Mouse (Mus musculus) ES-Bruce4 (cell line): ENCODE data around the gene Akap10. TPM values are rescaled to one million over a fixed set of nuclear protein-coding genes. Genes with fewer than 3 reads are reported as not detected.
"Not testable (repeated sequence)": the region's sequence is repeated elsewhere in the genome, so short reads cannot be mapped to it uniquely, and the experiment has no call there.

Experiments
- H3K27ac ChIP-seq: 2 replicates; pipeline ENCODE4 v1.5.1; 2012; ENCODE audit warnings: low read length, inconsistent platforms; ENCODE audit not compliant: insufficient read depth
- H3K27me3 ChIP-seq: 2 replicates; pipeline ENCODE4 v1.6.1; 2012; ENCODE audit warnings: mild to moderate bottlenecking, low read length, inconsistent platforms; ENCODE audit not compliant: control insufficient read depth, poor library complexity, insufficient read depth, severe bottlenecking
- H3K36me3 ChIP-seq: 2 replicates; pipeline ENCODE4 v1.6.1; 2012; ENCODE audit warnings: inconsistent platforms, mild to moderate bottlenecking, low read length, moderate library complexity; ENCODE audit not compliant: control insufficient read depth, poor library complexity, insufficient read depth, severe bottlenecking
- H3K4me1 ChIP-seq: one replicate; pipeline ENCODE4 v1.8.1; 2011; ENCODE audit warnings: low read length; ENCODE audit not compliant: control insufficient read depth, insufficient read depth
- H3K4me3 ChIP-seq: 2 replicates; pipeline ENCODE4 v1.5.1; 2011; ENCODE audit warnings: low read depth, mild to moderate bottlenecking, low read length
- H3K9ac ChIP-seq: 2 replicates; pipeline ENCODE4 v1.6.1; 2012; ENCODE audit warnings: low read depth, mild to moderate bottlenecking, inconsistent platforms; ENCODE audit not compliant: poor library complexity, severe bottlenecking
- H3K9me3 ChIP-seq: replicated peaks from 2 replicates; pipeline ENCODE4 v1.6.1; 2012; ENCODE audit warnings: mild to moderate bottlenecking, low read length, inconsistent platforms; ENCODE audit not compliant: control insufficient read depth, poor library complexity, insufficient read depth, severe bottlenecking
- CTCF ChIP-seq: IDR thresholded peaks from one replicate; pipeline ENCODE4 v1.8.1; 2011; ENCODE audit warnings: low read depth, low read length
- EP300 ChIP-seq: IDR thresholded peaks from 2 replicates; pipeline ENCODE4 v1.6.1; 2011; ENCODE audit warnings: low read depth, low read length; ENCODE audit not compliant: insufficient read depth
- POLR2A ChIP-seq: IDR thresholded peaks from one replicate; pipeline ENCODE4 v1.8.1; 2011; ENCODE audit warnings: low read length; ENCODE audit not compliant: insufficient read depth
- polyA plus RNA-seq: library from polyadenylated mRNA; stranded (reverse); fragments of >200 nt; gene quantifications from 2 replicates; pipeline ENCODE4 v1.2.4, GENCODE M21; 2011; ENCODE audit warnings: low read depth; ENCODE audit not compliant: missing spikeins, insufficient read depth, insufficient read length

The Akap10 gene
- polyA plus RNA-seq, 1 experiment, result 28.4 TPM

DNA sequence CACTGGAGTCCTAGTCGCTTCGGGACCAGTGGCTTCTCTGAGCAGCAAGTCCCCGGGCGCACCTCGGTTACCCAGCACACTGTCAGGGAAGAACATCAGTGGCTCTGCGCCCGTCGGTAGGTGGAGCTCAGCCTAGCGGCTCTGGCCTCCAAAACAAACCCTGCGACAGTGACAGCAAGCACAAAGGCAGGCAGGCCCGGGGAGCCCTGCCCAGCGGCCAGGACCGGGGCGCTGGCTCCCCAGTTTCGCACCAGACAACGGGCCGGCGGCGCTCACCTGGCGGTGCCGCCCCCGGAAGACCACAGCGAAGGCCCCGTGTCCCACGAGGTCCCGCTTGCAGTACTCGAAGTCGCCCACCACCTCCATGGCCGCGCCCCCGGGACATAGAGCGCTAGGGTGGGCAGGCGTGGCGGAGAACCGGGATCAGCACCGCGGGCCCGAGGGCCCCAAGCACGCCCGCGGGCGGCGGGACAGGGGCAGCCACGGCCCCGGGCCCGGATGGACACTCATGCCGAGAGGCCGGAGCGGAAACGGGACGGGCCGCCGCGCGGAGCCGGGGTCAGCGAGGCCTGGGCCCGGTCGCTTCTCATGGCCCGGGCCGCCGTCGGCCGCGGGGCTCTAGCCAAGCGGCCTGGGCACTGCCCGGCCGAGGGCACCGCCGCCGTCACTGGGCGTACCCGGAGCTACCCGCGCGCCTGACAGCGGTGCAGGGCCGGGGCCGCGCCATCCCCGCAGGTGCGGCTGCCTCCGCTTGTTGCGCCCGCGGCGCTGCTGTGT lies 75.7 kb downstream of the Akap10 start:
- H3K4me3 ChIP-seq, result peak overlapping the region; percentile 77
- H3K9me3 ChIP-seq, result no peaks in the 10 kb centered on the region
- peak overlapping the region; percentile 73 for H3K9ac ChIP-seq
- H3K27ac ChIP-seq, result no peak overlapping the region
- TF ChIP-seq CTCF, result peak; percentile 37
- no peak for TF ChIP-seq POLR2A
- H3K27me3 ChIP-seq, result peaks cover 1% of the 10 kb centered on the region
- no peaks in the 10 kb centered on the region for H3K36me3 ChIP-seq
- H3K4me1 ChIP-seq, result no peaks in the 10 kb centered on the region

DNA sequence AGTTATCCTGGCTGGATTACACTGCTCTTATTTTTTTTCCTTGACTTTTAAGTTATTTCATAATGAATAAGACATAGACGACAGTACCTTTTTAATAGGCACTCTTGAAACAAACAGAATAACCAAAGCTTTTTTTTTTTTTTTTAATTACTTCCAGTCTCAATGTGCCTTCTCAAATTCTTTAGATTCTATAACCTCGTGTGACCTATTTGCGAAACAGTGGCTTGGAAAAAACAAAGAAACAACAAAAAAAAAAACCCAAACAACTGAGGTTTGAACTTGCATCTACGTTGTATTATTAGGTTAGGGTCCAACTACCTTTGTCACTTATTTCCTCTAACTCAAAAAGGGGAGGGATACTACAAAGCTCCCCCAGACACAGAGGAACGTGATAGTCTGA lies 76.4 kb downstream of the Akap10 start:
- peak overlapping the region; percentile 73; the same call in 1 of the 2 replicates for H3K9ac ChIP-seq
- no peaks in the 10 kb centered on the region for H3K4me1 ChIP-seq
- TF ChIP-seq POLR2A (no peak), EP300 (no peak), CTCF (no peak)
- no peaks in the 10 kb centered on the region for H3K9me3 ChIP-seq
- H3K36me3 ChIP-seq, result no peaks in the 10 kb centered on the region
- peak overlapping the region; percentile 77 for H3K4me3 ChIP-seq
- no peak overlapping the region for H3K27ac ChIP-seq
- H3K27me3 ChIP-seq, result peaks cover 1% of the 10 kb centered on the region

DNA sequence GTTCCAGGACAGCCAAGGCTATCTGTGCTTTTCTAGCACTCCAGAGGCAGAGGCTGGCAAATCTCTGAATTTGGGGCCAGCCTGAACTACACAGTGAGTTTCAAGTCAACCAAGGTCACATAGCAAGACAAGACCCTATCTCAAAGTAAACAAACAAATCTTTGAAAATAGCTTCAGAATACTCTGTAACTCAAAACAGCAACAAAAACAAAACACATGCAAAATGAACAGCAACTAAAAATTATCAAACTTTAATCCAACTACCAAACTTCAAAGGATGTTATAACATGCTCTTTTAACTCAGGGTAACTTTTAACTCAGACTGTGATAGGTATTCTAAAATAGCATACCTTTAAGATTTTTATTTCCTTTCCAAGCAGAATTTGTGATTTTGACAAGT lies 77.1 kb downstream of the Akap10 start:
- Histone ChIP-seq H3K27me3 (peaks cover 1% of the 10 kb centered on the region; the same call in 1 of the 2 replicates), H3K4me3 (no peak overlapping the region), H3K4me1 (no peaks in the 10 kb centered on the region), H3K9me3 (no peaks in the 10 kb centered on the region), H3K9ac (no peak overlapping the region), H3K27ac (no peak overlapping the region), H3K36me3 (no peaks in the 10 kb centered on the region)
- TF ChIP-seq CTCF (no peak), POLR2A (no peak), EP300 (no peak)

DNA sequence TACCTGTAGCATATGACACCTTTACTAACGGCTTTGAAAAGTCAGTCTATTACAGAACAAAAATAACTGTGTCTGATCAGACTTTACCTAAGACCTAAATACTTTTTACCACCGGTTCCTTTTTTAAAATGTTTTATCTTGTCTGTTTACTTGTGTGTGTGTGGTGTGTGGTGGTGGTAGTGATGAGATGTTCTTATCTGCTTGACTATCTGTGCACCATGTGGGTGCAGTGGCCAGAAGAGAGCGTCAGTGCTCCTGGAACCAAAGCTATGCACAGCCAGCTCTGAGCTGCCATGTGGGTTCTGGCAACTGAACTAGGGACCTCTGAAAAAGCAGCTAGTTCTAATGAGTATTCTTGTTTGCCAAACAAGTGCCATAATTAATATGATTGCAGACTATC lies 78.9 kb downstream of the Akap10 start:
- TF ChIP-seq POLR2A (no peak), CTCF (no peak), EP300 (no peak)
- Histone ChIP-seq H3K4me3 (no peak overlapping the region), H3K9ac (no peak overlapping the region), H3K27me3 (peaks cover 1% of the 10 kb centered on the region; the same call in 1 of the 2 replicates), H3K27ac (no peak overlapping the region), H3K9me3 (no peaks in the 10 kb centered on the region), H3K36me3 (no peaks in the 10 kb centered on the region), H3K4me1 (no peaks in the 10 kb centered on the region)

DNA sequence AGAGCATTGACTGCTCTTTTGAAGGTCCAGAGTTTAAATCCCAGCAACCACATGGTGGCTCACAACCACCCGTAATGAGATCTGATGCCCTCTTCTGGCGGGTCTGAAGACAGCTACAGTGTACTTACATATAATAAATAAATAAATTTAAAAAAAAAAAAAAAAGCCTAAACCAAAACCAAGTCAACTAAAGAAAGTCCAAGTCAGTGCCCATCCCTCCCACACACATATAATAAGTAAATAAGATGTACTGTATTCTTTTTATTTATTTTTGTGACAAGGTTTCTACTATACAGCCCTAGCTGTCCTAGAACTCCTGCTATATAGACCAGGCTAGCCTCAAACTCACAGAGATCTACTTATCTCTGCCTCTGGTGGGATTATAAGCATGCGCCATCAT lies 89.4 kb downstream of the Akap10 start:
- not testable (repeated sequence) for H3K27me3 ChIP-seq, H3K36me3 ChIP-seq, H3K4me1 ChIP-seq, H3K4me3 ChIP-seq, H3K27ac ChIP-seq, H3K9me3 ChIP-seq, H3K9ac ChIP-seq

DNA sequence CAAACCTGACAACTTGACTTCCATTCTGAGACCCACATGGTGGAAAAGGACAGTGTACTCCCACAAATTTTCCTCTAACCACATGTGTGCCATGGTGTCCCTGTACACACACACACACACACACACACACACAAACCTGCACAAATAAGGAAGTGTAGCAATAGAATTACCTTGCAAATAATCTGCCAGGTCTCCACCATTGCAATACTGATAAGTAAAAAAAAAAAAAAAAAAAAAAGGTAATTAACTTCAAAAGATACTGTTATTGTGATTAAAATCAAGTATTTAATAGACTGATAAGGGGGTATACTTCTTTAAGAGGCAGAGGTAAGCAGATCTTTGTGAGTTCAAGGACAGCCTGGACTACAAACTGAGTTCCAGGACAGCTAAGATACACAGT lies 90.1 kb downstream of the Akap10 start:
- TF ChIP-seq CTCF (no peak), POLR2A (no peak), EP300 (no peak)
- no peak overlapping the region for H3K27ac ChIP-seq
- H3K27me3 ChIP-seq, result no peaks in the 10 kb centered on the region
- no peaks in the 10 kb centered on the region for H3K4me1 ChIP-seq
- no peak overlapping the region for H3K9ac ChIP-seq
- no peaks in the 10 kb centered on the region for H3K9me3 ChIP-seq
- no peaks in the 10 kb centered on the region for H3K36me3 ChIP-seq
- H3K4me3 ChIP-seq, result no peak overlapping the region
